Mouse (Mus musculus): ENCODE results near the gene Rest. TPM values are rescaled to one million over a fixed set of nuclear protein-coding genes. Genes with fewer than 3 reads are reported as not detected.
A peak's percentile ranks its signal among the peaks of the same experiment; 100 is the strongest.

The Rest gene
- polyA plus RNA-seq, 1 experiment from 2014 or later, result 10.1 TPM

- H3K4me1 ChIP-seq (replicated peaks), result no peaks in the 10 kb centered on the region
- H3K9me3 ChIP-seq, result no peaks in the 10 kb centered on the region
- peaks cover 65% of the 10 kb centered on the region for H3K36me3 ChIP-seq
- no peak overlapping the region for H3K27ac ChIP-seq
- no peak overlapping the region for H3K4me3 ChIP-seq
- H3K27me3 ChIP-seq, result no peaks in the 10 kb centered on the region
- no peak overlapping the region for H3K9ac ChIP-seq
- ATAC-seq (ENCODE audit: low FRiP score), result no peak
- no peak overlapping the region for H3K4me2 ChIP-seq
- 89% methylated on average over 8 of the region's 8 CpGs for WGBS
Measured at GRCm38 (mm10) chr5:77289686-77290085, 24.4 kb downstream of the Rest start.

- H3K4me2 ChIP-seq, result no peak overlapping the region
- no peaks in the 10 kb centered on the region for H3K4me1 ChIP-seq (replicated peaks)
Measured at GRCm38 (mm10) chr5:77290606-77291005, 25.3 kb downstream of the Rest start.

GRCm38 (mm10) chr5:77292803-77293522 lies 27.7 kb downstream of the Rest start:
- 93% methylated on average over 7 of the region's 7 CpGs for WGBS
- ATAC-seq (ENCODE audit: low FRiP score), result no peak
- Histone ChIP-seq H3K27ac (no peak overlapping the region), H3K9ac (no peak overlapping the region), H3K9me3 (no peaks in the 10 kb centered on the region), H3K4me2 (no peak overlapping the region), H3K36me3 (peaks cover 92% of the 10 kb centered on the region), H3K4me3 (no peak overlapping the region), H3K4me1 (replicated peaks) (no peaks in the 10 kb centered on the region), H3K27me3 (no peaks in the 10 kb centered on the region)

More at GRCm38 (mm10) chr5:77290606-77291005, 25.3 kb downstream of the Rest start:
- H3K9me3 ChIP-seq, result no peaks in the 10 kb centered on the region
- H3K4me3 ChIP-seq, result no peak overlapping the region
- peaks cover 74% of the 10 kb centered on the region for H3K36me3 ChIP-seq
- ATAC-seq (ENCODE audit: low FRiP score), result no peak
- WGBS, result 94% methylated on average over 2 of the region's 2 CpGs
- H3K27ac ChIP-seq, result no peak overlapping the region
- H3K27me3 ChIP-seq, result no peaks in the 10 kb centered on the region
- no peak overlapping the region for H3K9ac ChIP-seq

- Histone ChIP-seq H3K9ac (no peak overlapping the region), H3K4me1 (replicated peaks) (no peaks in the 10 kb centered on the region), H3K9me3 (no peaks in the 10 kb centered on the region), H3K4me2 (no peak overlapping the region), H3K27ac (no peak overlapping the region), H3K36me3 (peaks cover 72% of the 10 kb centered on the region), H3K27me3 (no peaks in the 10 kb centered on the region), H3K4me3 (no peak overlapping the region)
- 95% methylated on average over 2 of the region's 2 CpGs for WGBS
- no peak for ATAC-seq (ENCODE audit: low FRiP score)
Measured at GRCm38 (mm10) chr5:77299486-77299885, 34.2 kb downstream of the Rest start.

GRCm38 (mm10) chr5:77301296-77301903 lies 36.1 kb downstream of the Rest start:
- Histone ChIP-seq H3K9me3 (no peaks in the 10 kb centered on the region), H3K4me3 (no peak overlapping the region), H3K27ac (no peak overlapping the region), H3K36me3 (peaks cover 66% of the 10 kb centered on the region), H3K27me3 (no peaks in the 10 kb centered on the region), H3K9ac (no peak overlapping the region), H3K4me1 (replicated peaks) (no peaks in the 10 kb centered on the region), H3K4me2 (no peak overlapping the region)
- no peak for ATAC-seq (ENCODE audit: low FRiP score)
- WGBS, result 95% methylated on average over 6 of the region's 6 CpGs

- Histone ChIP-seq H3K27ac (no peak overlapping the region), H3K9me3 (no peaks in the 10 kb centered on the region), H3K4me2 (peak overlapping the region; percentile 99), H3K9ac (peak overlapping the region; percentile 83), H3K4me1 (replicated peaks) (peaks cover 34% of the 10 kb centered on the region), H3K27me3 (no peaks in the 10 kb centered on the region), H3K4me3 (peak overlapping the region; percentile 96), H3K36me3 (peaks cover 30% of the 10 kb centered on the region)
- 83% methylated on average over 5 of the region's 5 CpGs for WGBS
- ATAC-seq (ENCODE audit: low FRiP score), result no peak
Measured at GRCm38 (mm10) chr5:77307821-77308553, 42.7 kb downstream of the Rest start.

- peak; percentile 34 for ATAC-seq (ENCODE audit: low FRiP score)
- Histone ChIP-seq H3K4me1 (replicated peaks) (peaks cover 34% of the 10 kb centered on the region), H3K27me3 (no peaks in the 10 kb centered on the region), H3K27ac (peak overlapping the region; percentile 95), H3K9me3 (no peaks in the 10 kb centered on the region), H3K4me2 (peak overlapping the region; percentile 99), H3K4me3 (peak overlapping the region; percentile 96), H3K36me3 (peaks cover 35% of the 10 kb centered on the region), H3K9ac (peak overlapping the region; percentile 83)
- under 1% methylated on average over 76 of the region's 76 CpGs for WGBS
Measured at GRCm38 (mm10) chr5:77309051-77309906, 44.0 kb downstream of the Rest start.

GRCm38 (mm10) chr5:77309924-77310772 lies 44.9 kb downstream of the Rest start, which contains the start of the genes Noa1 and Polr2b:
TSS of gene Noa1 (minus strand) at chr5:77310084.
TSS of gene Polr2b (plus strand) at chr5:77310147.
- WGBS, result under 1% methylated on average over 85 of the region's 85 CpGs
- H3K27ac ChIP-seq, result peak within 1 kb of the TSS; percentile 95
- peak; percentile 97 for ATAC-seq (ENCODE audit: low FRiP score)

GRCm38 (mm10) chr5:77314206-77314605 lies 48.9 kb downstream of the Rest start:
- Histone ChIP-seq H3K36me3 (peaks cover 57% of the 10 kb centered on the region), H3K27ac (no peak overlapping the region), H3K9me3 (no peaks in the 10 kb centered on the region), H3K4me1 (replicated peaks) (peaks cover 15% of the 10 kb centered on the region), H3K4me3 (no peak overlapping the region), H3K9ac (no peak overlapping the region), H3K27me3 (no peaks in the 10 kb centered on the region), H3K4me2 (no peak overlapping the region)
- no peak for ATAC-seq (ENCODE audit: low FRiP score)
- 97% methylated on average over 4 of the region's 4 CpGs for WGBS

More at GRCm38 (mm10) chr5:77309924-77310772, 44.9 kb downstream of the Rest start, which contains the start of the genes Noa1 and Polr2b:
- Histone ChIP-seq H3K36me3 (peaks cover 43% of the 10 kb centered on the region), H3K9ac (peak within 1 kb of the TSS; percentile 83), H3K9me3 (no peaks in the 10 kb centered on the region), H3K4me2 (peak within 1 kb of the TSS; percentile 99), H3K4me3 (peak within 1 kb of the TSS; percentile 96), H3K27me3 (no peaks in the 10 kb centered on the region), H3K4me1 (replicated peaks) (peaks cover 34% of the 10 kb centered on the region)

- no peak for ATAC-seq (ENCODE audit: low FRiP score)
- no peak overlapping the region for H3K4me2 ChIP-seq
- peaks cover 15% of the 10 kb centered on the region for H3K4me1 ChIP-seq (replicated peaks)
- H3K27me3 ChIP-seq, result no peaks in the 10 kb centered on the region
- no peaks in the 10 kb centered on the region for H3K9me3 ChIP-seq
- H3K27ac ChIP-seq, result no peak overlapping the region
- WGBS, result 86% methylated on average over 6 of the region's 6 CpGs
- peaks cover 61% of the 10 kb centered on the region for H3K36me3 ChIP-seq
- H3K9ac ChIP-seq, result no peak overlapping the region
- no peak overlapping the region for H3K4me3 ChIP-seq
Measured at GRCm38 (mm10) chr5:77314986-77315385, 49.7 kb downstream of the Rest start.

GRCm38 (mm10) chr5:77324936-77325335 lies 59.6 kb downstream of the Rest start:
- H3K4me3 ChIP-seq, result no peak overlapping the region
- H3K9me3 ChIP-seq, result no peaks in the 10 kb centered on the region
- no peak overlapping the region for H3K9ac ChIP-seq
- no peak overlapping the region for H3K27ac ChIP-seq
- H3K4me2 ChIP-seq, result no peak overlapping the region
- H3K4me1 ChIP-seq (replicated peaks), result no peaks in the 10 kb centered on the region
- ATAC-seq (ENCODE audit: low FRiP score), result no peak
- H3K36me3 ChIP-seq, result peaks cover 94% of the 10 kb centered on the region
- no peaks in the 10 kb centered on the region for H3K27me3 ChIP-seq
- WGBS, result 85% methylated on average over 1 of the region's 1 CpGs
